Mouse (Mus musculus): Measurements from ENCODE around the gene Syt7.

DNA sequence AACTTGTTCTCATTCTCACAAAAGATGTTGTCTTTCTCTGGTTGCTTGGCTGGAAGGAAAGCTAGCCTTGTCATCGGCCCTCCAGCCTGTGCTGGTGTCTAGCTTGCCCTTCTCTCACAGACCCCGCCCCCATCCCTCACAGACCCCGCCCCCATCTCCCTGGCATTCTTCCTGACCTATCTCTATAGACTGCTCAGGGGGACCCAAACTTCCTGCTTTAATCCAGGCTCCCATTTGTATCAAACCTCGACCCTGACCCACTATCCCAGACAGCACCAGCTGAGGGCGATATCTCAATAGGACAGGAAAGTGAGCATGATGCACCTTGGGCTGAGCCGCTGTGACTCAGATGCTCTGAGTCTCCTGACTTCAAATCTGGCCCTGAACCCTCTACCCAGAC is 84.9 kb downstream of the Syt7 start:
- TF ChIP-seq CTCF (IDR thresholded peaks at IDR 0.05; ENCODE audit: insufficient read depth, low read length) (no peak), POLR2A (IDR thresholded peaks at IDR 0.05; ENCODE audit: borderline replicate concordance, extremely low read depth, low read depth, low read length) (no peak)
